Mouse (Mus musculus): ENCODE data around the gene Cand1.

Cand1 gene

DNA sequence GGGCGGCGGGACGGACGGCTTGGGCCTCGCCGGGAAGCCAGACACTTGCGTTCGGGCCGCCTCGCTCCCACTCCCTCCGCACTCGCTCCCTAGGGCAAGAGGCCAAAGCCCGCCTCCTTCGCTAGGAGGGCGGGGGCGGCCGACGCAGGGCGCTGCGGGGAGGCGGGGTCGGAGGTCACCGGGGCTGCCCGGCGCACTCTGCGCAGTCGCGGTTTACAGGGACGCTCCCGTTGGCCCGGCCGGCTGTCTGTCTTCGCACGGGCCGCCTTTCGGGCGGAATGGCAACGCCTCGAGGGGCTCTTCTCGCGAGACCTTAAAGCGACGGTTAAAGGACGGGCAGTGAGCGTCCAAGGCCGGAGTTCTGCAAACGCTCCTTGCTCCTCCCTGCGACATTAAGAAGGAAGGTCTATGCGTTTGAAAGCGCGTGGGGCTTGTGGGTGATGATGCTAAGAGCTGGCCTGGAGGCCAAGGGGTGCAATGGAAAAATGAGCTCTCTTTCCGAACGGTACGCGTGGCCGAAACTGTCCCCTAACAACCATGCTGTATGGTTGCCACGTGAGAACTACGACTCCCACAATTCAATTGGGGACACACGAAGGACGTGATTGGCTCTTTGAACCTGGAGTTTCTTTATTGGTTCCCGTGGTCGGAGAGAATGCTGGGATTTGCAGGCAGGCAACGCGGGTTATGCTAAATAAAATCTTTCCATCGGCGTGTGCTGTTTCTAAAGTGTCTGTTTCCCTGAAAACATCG lies at the start of gene Cand1:
Gene Cand1, minus strand, starts transcription at position 87 of the 753 bp plus-strand sequence.
- CTCF ChIA-PET = interaction anchor here in 1 of 4 experiments (0.6 kb wide), 1 partner anchor 50 kb away, joined by 9 read pairs; no protein-coding TSS in a partner anchor
- POLR2A ChIA-PET = interaction anchor here in 3 of 4 experiments (0.5 to 3.2 kb wide), 35 partner anchors 8 to 1099 kb away, joined by 3 to 24 read pairs (median 4); partner anchors contain the start of genes Grip1 (in 2 of the 3), Dyrk2 (in 1 of the 3) and Mdm1 (in 1 of the 3)

DNA sequence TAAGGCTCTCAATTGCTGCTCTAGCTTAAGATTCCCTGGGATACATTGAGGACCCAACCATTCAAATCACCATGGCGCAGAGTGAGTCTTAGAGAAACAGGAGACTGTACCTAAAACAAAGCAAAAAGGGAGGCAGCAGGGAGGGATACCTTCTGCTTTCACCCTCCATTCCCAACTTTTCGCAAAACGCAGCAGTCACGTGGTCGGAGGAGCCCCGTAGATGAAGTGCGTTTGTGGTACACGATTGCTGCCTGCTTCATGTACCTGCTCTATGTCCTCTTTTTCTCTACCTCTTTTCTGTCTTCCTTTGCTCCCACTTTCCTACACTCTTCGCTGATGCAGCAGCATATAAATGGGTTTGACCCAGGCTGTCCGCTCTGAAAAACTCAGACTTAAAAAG lies 39.0 kb upstream of the Cand1 start:
- CTCF ChIA-PET = interaction anchor here in 1 of 4 experiments (0.7 kb wide), 1 partner anchor 1489 kb away, joined by 4 read pairs; no protein-coding TSS in a partner anchor
- POLR2A ChIA-PET = interaction anchor here in 1 of 4 experiments (1.6 kb wide), 1 partner anchor 10 kb away, joined by 7 read pairs; no protein-coding TSS in a partner anchor

DNA sequence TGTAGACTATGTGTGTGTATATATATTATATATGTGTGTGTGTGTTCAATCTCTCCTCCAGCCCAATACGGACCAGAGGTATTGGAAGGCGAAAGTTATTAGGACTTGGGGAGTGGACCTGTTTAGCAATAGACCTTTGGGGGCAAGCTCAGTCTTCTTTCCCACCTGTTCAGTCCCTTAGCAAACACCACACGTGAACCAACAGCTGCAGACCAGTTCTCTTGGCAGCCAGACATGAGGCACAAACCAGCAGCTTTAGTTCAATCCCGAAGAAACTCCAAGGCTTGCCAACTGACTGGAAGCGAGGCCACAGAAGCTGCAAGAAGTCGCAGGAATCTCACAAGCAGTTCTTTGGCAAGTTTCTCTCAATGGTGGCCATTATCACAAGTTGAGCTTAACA lies 34.5 kb upstream of the Cand1 start:
- ChIA-PET POLR2A (no interaction called here), CTCF (no interaction called here)

DNA sequence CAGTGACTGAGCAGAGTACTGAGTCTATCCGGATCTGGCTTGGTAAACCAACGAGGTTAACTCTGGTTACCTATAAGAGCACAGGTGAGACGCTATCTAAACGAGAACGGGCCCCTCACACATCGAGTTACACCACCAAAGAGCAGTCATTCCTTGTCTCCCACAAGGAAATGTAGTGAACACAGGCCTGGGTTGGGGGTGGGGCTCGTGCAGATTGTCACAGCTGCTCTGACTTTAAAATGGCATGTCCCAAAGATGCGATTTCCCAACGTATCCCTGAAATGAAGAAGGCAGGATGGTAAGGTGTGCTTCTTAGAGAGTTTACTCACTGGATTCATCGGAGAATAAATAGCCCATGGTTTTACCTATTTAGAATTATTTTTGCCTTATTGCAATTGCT lies 32.7 kb upstream of the Cand1 start:
- CTCF ChIA-PET = interaction anchor here in 1 of 4 experiments (0.5 to 0.6 kb wide), 2 partner anchors 131 to 1112 kb away, joined by 4 to 6 read pairs; no protein-coding TSS in a partner anchor

DNA sequence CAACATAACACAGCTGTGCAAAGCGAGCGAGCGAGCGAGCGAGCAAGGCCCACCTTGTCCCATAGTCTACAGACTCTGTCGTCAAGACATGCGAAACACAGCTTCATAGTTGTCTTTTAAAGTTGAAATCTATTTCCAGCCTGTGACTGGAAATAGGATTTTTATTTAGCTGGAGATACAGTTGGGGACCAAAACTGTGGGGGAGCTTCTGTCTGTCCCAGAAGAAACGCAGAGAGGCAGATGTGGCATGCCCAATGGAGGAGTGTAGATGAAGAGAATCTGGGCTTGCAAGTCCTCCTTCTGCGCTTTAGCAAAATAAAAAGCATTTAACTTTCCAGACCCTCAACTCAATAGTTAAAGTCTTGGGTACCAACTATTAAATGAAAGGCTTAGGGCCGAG lies 32.1 kb upstream of the Cand1 start:
- ChIA-PET CTCF (interaction anchor here in 1 of 4 experiments (0.5 kb wide), 1 partner anchor 1111 kb away, joined by 4 read pairs; no protein-coding TSS in a partner anchor), POLR2A (no interaction called here)

More for the DNA sequence above, 32.7 kb upstream of the Cand1 start:
- POLR2A ChIA-PET = no interaction called here

DNA sequence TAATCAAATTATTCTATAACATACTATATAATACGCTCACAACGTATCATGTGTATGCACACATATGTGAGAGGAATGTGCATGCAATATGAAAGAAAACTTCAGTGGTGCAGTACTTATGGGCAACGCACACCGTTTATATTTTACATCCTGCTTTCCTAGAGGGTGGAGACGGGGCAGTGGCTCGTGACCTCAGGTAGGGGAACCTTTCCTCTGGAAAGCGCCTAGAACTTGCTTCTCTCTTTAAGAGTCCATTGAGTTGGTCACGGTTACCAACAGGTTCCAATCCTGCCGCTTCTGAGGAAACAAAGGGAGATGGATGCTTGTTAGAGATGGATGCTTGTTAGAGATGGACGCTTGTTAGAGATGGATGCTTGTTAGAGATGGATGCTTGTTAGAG lies 31.2 kb upstream of the Cand1 start:
- ChIA-PET CTCF (no interaction called here), POLR2A (interaction anchor here in 1 of 4 experiments (0.6 kb wide), 1 partner anchor 915 kb away, joined by 5 read pairs; no protein-coding TSS in a partner anchor)

DNA sequence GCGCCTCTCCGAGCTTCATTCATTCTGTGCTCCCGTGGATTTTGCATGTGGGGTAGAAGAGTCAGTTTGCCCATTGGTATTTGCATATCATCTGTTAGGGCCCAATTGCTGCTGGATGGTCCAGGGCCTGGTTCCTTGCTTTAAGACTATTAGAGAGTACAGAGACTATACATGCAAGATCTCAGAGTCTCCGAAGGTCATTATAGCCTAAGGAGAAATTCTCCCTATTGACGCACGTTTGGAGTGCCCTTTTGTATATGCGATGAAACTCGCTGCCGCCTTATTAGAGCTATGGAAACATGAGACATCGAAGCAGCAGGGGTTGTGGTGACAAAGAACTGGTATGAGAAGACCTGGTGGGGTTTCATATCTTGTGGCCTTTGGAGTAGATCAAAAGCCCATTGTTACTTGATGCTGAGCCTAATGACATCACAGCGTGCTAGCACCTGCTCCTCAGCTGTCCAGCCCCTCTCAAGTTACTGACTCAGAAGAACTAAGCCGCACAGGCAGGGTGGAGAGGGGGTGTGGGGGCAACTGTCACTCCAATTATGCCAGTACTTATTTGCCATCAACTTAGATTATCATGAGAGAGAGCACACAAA lies 30.6 kb upstream of the Cand1 start:
- ChIA-PET POLR2A (interaction anchor here in 1 of 4 experiments (0.6 kb wide), 1 partner anchor 916 kb away, joined by 5 read pairs; no protein-coding TSS in a partner anchor), CTCF (no interaction called here)

DNA sequence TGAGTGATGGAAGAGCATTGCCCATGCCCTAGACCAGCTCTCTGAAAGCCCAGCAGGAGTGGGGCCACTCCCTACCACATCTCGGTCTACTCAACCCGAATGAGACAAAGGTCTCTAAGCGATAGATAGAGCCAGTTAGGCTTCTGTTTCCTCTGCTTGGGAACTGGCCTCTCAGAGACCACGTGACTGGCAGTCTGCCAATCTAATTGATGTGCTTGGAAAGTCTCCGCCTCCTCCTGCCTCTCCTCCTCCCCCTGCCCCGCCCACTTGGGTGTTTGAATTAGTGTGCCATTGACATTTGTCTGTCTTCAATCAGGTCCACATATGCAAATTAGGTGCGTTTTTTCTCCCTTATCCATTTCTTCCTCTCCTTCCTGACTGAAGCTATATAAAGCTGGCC lies 24.9 kb upstream of the Cand1 start:
- ChIA-PET CTCF (no interaction called here), POLR2A (interaction anchor here in 2 of 4 experiments (1.0 to 1.2 kb wide), 2 partner anchors 23 to 38 kb away, joined by 3 to 5 read pairs; no protein-coding TSS in a partner anchor)

DNA sequence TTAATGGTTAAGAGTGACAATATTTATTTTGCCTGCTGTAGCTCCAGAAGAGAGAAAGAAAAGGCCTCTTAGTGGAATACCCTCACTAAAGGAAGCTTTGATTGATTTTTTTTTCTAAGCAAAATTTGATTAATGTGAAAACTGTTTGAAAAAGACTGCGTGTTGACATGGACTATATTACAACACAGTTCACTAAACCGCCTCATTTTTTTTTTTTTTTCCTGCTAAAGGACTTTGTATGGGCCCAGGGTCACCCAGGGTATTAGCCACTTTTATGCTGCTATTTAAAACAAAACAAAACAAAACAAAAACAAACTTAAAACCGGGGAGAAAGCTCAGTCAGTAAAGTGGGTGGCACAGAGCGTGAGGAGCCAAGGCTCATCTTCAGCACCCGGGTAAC lies 23.0 kb upstream of the Cand1 start:
- CTCF ChIA-PET = interaction anchor here in 1 of 4 experiments (1.0 kb wide), 1 partner anchor 77 kb away, joined by 3 read pairs; no protein-coding TSS in a partner anchor
- POLR2A ChIA-PET = interaction anchor here in 1 of 4 experiments (0.6 to 1.1 kb wide), 2 partner anchors 23 to 867 kb away, joined by 3 to 4 read pairs; partner anchors contain the start of gene Cand1

DNA sequence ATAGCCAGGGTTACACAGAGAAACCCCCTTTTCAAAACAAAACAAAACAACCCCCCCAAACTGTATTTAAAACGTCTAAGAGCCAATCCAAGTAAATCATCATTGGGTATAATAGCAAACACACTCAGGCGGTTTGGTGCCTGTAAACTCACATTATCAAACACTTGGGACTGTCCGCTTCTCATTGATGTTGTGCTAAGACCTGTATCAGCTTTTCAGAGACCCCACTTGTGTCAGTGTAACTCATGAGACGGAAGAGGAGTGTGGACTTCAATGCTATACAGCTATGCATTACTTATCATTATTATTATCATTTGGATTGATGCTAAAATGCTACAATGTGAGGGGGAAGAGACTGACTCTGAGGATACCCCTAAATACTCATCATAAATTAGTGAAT lies 18.0 kb upstream of the Cand1 start:
- POLR2A ChIA-PET = no interaction called here
- CTCF ChIA-PET = no interaction called here

DNA sequence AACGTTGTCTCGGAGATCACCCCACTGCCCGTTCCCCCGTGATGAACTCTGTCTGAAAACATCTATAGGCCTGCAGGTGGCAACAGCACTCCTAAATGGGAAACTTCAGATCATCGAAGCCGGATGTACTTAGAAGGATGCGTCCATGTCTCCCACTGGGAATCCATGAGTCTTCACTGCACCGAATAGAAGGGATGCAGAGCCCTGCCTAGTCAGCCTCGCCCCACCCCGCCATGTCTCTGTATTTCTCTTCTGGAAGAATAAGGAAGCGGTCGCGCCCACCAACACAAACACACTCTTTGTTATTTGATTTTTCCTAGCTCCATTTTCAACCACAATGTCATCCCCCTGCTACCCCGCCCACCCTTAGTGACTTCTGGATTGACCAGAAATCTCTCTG lies 4.3 kb upstream of the Cand1 start:
- POLR2A ChIA-PET = interaction anchor here in 3 of 4 experiments (0.6 to 1.4 kb wide), 9 partner anchors 9 to 860 kb away, joined by 3 to 12 read pairs (median 3); no protein-coding TSS in a partner anchor
- CTCF ChIA-PET = interaction anchor here in 1 of 4 experiments (0.6 kb wide), 2 partner anchors 83 to 559 kb away, joined by 3 to 6 read pairs; no protein-coding TSS in a partner anchor

DNA sequence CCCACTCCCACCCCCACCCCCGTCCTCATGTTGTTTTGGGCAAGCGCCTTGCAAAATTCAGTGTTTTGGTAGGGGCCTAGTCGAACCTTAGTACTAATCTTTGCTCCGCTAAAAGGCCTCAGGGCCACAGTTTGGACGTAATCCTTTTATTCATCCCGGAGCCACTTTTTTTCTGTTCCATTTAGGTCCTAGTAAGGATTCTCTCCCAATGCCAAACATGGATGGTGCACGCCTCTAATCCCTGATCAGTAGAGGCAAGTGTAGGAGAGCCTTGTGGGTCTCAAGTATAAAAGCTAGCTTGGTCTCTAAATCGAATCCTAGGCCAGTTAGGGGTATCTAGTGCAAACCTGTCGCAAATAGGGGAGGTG lies 851 bp upstream of the Cand1 start:
- ChIA-PET CTCF (no interaction called here), POLR2A (interaction anchor here in 3 of 4 experiments (0.5 to 3.2 kb wide), 29 partner anchors 8 to 1099 kb away, joined by 3 to 24 read pairs (median 4); partner anchors contain the start of genes Dyrk2 (in 1 of the 3), Grip1 (in 1 of the 3) and Mdm1 (in 1 of the 3))

DNA sequence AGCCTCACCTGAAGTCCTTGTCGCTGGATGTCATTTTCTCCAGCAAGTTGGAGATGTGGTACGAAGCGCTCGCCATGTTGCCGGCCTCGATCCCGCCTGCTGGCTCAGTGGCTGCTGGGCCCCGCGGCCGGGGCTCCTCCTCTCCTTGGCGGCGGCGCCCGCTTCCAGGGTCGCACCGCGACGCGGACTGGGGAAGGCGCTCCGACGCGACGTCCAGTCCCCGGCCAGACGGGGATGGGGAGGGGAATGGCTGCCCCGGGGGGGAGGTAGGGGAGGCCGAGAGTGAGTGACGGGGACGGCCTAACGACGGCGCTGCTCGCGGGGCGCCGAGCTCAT lies 254 bp downstream of the Cand1 start:
- ChIA-PET POLR2A (interaction anchor here in 2 of 4 experiments (0.5 to 3.2 kb wide), 26 partner anchors 8 to 431 kb away, joined by 3 to 24 read pairs (median 4); partner anchors contain the start of genes Grip1 (in 2 of the 2) and Dyrk2 (in 1 of the 2)), CTCF (interaction anchor here in 1 of 4 experiments (0.6 kb wide), 1 partner anchor 49 kb away, joined by 9 read pairs; no protein-coding TSS in a partner anchor)

DNA sequence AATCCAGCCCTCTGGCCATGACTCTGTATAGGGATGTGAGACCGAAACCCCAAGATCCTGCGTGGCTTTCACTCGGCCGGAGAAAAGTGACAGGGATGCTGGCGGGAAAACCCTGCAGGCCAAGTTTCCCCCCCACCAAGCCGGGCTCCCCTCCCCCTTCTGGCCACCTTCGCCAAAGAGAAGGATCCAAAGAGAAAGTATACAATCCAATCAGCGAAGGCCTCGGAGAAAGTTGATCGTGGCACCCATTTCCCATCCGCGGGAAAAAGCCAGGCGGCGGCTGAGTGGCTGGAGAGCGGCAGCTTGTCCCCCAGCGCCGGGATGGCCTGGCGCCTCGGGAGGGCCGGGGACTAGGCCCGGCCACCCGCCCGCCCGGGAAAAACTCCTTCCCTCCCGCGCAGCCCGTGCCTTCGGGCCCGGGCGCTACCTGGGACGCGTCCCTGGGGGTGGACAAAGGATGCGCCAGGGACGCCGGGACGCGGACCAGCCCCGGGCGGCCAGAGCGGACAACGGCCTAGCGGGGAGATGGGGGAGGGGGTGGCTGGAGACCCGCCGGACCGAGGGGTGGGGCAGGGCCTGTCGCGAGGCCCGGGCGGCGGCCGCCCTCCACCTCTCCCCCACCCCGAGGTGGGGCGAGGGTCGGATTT lies 747 bp downstream of the Cand1 start:
- ChIA-PET POLR2A (interaction anchor here in 2 of 4 experiments (0.5 to 3.2 kb wide), 21 partner anchors 8 to 432 kb away, joined by 3 to 24 read pairs (median 5); partner anchors contain the start of gene Grip1 (in 2 of the 2)), CTCF (interaction anchor here in 1 of 4 experiments (0.6 kb wide), 1 partner anchor 171 kb away, joined by 4 read pairs; no protein-coding TSS in a partner anchor)

DNA sequence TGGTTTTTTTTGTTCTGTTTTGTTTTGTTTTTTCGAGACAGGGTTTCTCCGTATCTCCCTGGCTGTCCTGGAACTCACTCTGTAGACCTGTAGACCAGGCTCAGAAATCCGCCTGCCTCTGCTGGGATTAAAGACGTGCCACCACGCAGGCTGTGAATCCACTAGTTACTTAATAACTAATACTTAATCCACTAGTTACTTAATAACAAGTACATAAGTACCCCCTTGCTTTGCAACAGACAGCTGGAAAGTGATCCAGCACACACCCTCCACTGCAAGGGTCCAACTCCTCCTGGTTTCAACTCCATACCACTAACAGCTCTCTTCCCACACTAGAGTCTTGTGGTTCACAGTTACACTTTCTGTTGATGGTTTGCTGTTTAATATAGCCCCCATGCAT lies 8.3 kb downstream of the Cand1 start:
- POLR2A ChIA-PET = interaction anchor here in 1 of 4 experiments (1.0 to 1.3 kb wide), 5 partner anchors 8 to 26 kb away, joined by 3 to 6 read pairs (median 4); partner anchors contain the start of gene Cand1
- CTCF ChIA-PET = interaction anchor here in 1 of 4 experiments (0.7 kb wide), 1 partner anchor 150 kb away, joined by 3 read pairs; no protein-coding TSS in a partner anchor

DNA sequence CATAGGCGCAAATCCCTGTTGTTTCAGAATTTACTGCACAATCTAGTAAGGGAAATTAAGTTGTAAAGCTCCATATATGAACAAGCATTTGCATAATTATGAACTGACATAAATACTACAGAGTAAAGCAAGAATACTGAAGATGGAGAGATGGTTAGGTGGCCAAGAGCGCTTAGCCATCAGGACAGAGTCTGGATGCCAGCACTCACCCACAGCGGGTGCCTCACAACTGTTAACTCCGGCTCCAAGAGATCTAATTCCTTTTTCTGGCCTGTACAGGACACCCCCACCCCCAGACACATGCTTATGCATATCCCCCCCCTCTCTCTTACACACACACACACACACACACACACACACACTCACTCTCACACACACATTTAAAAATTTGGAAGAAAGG lies 9.2 kb downstream of the Cand1 start:
- POLR2A ChIA-PET = interaction anchor here in 2 of 4 experiments (1.0 to 2.5 kb wide), 5 partner anchors 8 to 13 kb away, joined by 4 to 24 read pairs (median 7); partner anchors contain the start of gene Cand1 (in 2 of the 2)
- CTCF ChIA-PET = interaction anchor here in 1 of 4 experiments (0.7 kb wide), 1 partner anchor 150 kb away, joined by 3 read pairs; no protein-coding TSS in a partner anchor

DNA sequence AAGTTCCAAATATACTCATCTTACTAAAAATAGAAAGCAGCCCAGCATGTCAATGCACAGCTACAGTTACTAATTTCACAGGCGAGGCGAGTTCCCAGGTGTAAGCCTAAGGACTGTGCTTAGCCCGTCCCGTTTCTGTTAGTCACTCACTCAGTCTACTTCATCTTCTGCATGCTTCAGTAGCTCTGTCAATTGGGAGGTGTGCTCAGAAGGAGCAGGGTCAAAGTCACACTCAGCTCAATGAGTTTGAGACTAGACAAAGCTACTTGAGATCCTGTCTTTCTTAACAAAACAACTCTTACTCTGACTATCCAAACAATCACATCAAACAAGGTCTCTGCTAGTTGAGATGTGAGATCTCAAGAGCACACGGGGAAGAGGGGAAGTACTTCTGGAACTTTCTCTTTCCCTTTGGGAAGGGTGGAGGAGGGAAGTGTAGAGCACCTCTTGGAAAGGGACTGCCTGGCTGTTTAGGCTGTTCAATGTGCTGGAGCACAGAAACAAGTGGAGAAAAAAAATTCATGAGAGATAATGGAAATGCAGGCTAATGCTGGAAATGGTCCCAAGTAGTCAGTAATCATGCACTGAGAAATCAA lies 9.7 kb downstream of the Cand1 start:
- POLR2A ChIA-PET = interaction anchor here in 3 of 4 experiments (0.6 to 2.5 kb wide), 8 partner anchors 9 to 1528 kb away, joined by 3 to 24 read pairs (median 4); partner anchors contain the start of gene Cand1 (in 2 of the 3)
- CTCF ChIA-PET = interaction anchor here in 1 of 4 experiments (0.6 kb wide), 1 partner anchor 162 kb away, joined by 4 read pairs; no protein-coding TSS in a partner anchor

DNA sequence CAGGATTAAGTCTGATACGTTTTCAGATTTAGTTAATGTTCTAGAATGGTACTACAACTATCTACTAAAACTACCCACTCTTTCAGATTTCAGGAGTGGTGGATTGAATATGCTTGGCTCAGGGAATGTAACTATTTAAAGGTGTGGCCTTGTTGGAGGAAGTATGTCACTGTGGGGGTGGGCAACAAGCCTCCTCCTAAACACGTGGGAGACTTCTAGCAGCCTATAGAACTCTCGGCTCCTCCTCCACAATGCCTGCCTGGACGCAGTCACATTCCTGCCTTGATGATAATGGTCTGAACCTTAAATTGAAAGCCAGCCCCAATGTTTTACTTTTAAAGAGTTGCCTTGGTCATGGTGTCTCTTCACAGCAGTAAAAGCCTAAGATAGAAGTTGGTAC lies 16.2 kb downstream of the Cand1 start:
- POLR2A ChIA-PET = interaction anchor here in 1 of 4 experiments (1.1 to 1.4 kb wide), 2 partner anchors 14 to 143 kb away, joined by 4 read pairs; no protein-coding TSS in a partner anchor
- CTCF ChIA-PET = no interaction called here

All from embryonic stem cell, embryonic (primary cell).